Mouse (Mus musculus) myocyte (in vitro differentiated cells): ENCODE results near the gene Btbd3.

Experiments used
- POLR2A ChIP-seq: IDR thresholded peaks from one replicate; pipeline ENCODE4 v1.6.1; 2011; ENCODE audit warnings: low read depth, mild to moderate bottlenecking, control low read depth, moderate library complexity; ENCODE audit not compliant: insufficient read length
- USF1 ChIP-seq: IDR thresholded peaks from one replicate; pipeline ENCODE4 v1.6.1; 2011; ENCODE audit warnings: low read depth, mild to moderate bottlenecking, control low read depth, moderate library complexity

GRCm38 (mm10) chr2:138247986-138248385 lies 8.4 kb upstream of the Btbd3 start:
- no peak for TF ChIP-seq POLR2A
- TF ChIP-seq USF1: no peak
